Mouse (Mus musculus): ENCODE measurements around the gene Srbd1. TPM values are rescaled to one million over a fixed set of nuclear protein-coding genes. Genes with fewer than 3 reads are reported as not detected.

Gene Srbd1
- polyA plus RNA-seq, 1 experiment, result 2.9 TPM

DNA sequence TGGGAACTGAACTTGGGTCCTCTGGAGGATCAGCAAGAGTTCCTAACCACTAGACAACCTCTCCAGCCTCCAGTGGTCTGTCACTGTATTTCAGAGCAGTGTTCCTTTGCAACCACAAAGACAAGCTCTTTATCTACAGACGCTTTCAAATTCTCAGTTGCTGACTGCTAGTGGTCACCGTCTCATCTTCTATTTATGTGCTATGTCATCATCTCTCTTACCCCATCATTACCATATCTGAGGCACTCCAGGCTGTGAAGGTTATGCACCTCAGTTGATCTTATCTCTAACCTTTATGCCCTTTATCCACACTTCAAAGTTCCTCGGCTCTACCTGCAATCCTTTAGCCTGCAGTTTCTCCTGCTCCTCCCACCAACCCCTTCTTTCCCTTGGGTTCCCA lies 163.1 kb downstream of the Srbd1 start:
- WGBS, result 76% methylated on average over 3 of the region's 3 CpGs

DNA sequence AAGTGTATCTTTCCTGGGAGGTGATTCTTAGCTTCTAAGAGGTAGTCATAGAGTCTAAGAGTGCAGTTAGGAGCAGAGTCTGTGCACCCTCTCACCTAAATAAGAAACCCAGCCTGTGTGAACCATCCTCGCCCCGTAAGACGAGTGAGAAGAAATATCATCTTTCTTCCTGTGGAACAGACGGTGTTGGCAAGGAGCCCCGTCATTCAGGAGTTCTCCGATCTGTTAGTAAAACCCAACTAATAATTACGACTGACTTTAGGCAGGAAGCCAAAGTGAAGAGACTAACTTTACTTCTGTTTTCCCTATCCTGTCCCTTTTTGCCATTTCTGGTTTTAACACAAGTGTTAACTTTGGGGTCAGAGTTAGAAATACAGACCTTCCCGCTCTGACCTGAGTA lies 166.1 kb downstream of the Srbd1 start:
- DNase-seq, result no peak
- TF ChIP-seq CTCF (IDR thresholded peaks at IDR 0.05; ENCODE audit: insufficient read depth, low read length), result no peak
- TF ChIP-seq POLR2A (IDR thresholded peaks at IDR 0.05; ENCODE audit: borderline replicate concordance, extremely low read depth, low read depth, low read length), result no peak
- WGBS, result 49% methylated on average over 8 of the region's 8 CpGs

More for the DNA sequence above, 163.1 kb downstream of the Srbd1 start:
- no peak for TF ChIP-seq CTCF (IDR thresholded peaks at IDR 0.05; ENCODE audit: insufficient read depth, low read length)
- TF ChIP-seq POLR2A (IDR thresholded peaks at IDR 0.05; ENCODE audit: borderline replicate concordance, extremely low read depth, low read depth, low read length), result no peak
- no peak for DNase-seq
- no peaks in the 10 kb centered on the region for H3K4me1 ChIP-seq (ENCODE audit: control insufficient read depth, insufficient read depth, low read length)
- H3K4me3 ChIP-seq (replicated peaks; ENCODE audit: extremely low read depth, low read depth, low read length), result no peak overlapping the region

DNA sequence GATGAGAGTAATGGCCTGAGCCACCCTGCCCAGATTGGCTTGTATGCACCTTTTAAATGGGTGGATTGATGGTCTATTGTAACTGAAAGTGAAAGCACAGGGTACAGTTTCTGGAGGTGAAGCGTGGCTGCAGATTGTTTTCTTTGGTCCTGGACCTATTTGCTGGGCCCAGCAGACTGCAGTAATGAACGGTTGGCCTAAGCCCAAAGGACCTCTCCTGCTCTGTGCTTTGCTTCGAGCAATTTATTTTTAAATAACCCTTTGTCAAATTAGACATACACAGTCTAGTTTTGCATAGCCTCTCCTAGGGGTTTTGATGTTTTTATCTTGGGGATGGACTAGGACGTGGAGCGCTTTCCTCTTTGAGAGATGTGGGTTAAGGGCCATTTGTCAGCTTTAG lies 169.9 kb downstream of the Srbd1 start:
- WGBS, result 50% methylated on average over 5 of the region's 5 CpGs
- TF ChIP-seq POLR2A (IDR thresholded peaks at IDR 0.05; ENCODE audit: borderline replicate concordance, extremely low read depth, low read depth, low read length), result no peak
- Histone ChIP-seq H3K4me3 (replicated peaks; ENCODE audit: extremely low read depth, low read depth, low read length) (no peak overlapping the region), H3K4me1 (ENCODE audit: control insufficient read depth, insufficient read depth, low read length) (no peaks in the 10 kb centered on the region)
- DNase-seq, result no peak

More for the DNA sequence above, 166.1 kb downstream of the Srbd1 start:
- Histone ChIP-seq H3K4me3 (replicated peaks; ENCODE audit: extremely low read depth, low read depth, low read length) (no peak overlapping the region), H3K4me1 (ENCODE audit: control insufficient read depth, insufficient read depth, low read length) (no peaks in the 10 kb centered on the region)

DNA sequence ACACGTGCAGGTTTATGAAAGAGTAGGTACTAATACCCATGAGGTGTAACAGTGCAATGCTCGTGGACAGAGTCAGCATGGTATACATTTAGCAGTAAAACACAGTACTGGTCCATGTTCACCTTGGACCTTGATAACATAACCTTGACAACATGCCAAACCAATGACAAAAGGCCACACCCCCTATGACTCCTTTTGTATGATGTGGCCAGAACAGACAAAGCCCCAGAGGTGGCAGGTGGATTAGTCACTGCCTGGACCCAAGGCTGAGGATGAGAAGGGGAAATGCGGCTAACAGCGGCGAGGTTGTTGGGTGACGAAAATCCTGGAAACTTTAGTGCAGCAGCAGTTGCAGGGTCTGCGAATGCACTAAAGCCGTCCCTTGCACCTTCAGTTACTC lies 170.4 kb downstream of the Srbd1 start:
- DNase-seq, result no peak
- WGBS, result 88% methylated on average over 8 of the region's 8 CpGs
- TF ChIP-seq CTCF (IDR thresholded peaks at IDR 0.05; ENCODE audit: insufficient read depth, low read length) (no peak), POLR2A (IDR thresholded peaks at IDR 0.05; ENCODE audit: borderline replicate concordance, extremely low read depth, low read depth, low read length) (no peak)
- Histone ChIP-seq H3K4me3 (replicated peaks; ENCODE audit: extremely low read depth, low read depth, low read length) (no peak overlapping the region), H3K4me1 (ENCODE audit: control insufficient read depth, insufficient read depth, low read length) (no peaks in the 10 kb centered on the region)

DNA sequence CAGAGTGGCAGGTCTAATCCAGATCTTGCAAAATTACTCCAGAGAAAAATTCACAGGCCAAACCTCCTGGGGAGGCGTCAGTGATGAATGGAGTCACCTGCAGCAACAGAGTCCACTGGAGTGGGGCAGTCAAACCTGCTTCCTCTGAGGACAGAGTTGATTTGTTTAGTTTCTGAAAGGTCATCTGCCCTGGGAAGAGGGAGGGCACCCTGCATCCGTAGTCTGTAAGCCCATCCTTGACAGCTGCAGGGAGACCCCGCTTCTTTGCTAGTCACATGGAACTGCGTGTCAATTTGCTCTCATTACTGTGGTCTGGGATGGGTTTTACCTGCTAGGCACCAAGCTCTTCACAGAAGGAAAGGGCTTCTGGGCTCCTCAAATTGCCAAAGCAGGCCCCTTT lies 173.9 kb downstream of the Srbd1 start:
- WGBS, result 40% methylated on average over 4 of the region's 4 CpGs
- H3K4me1 ChIP-seq (ENCODE audit: control insufficient read depth, insufficient read depth, low read length), result no peaks in the 10 kb centered on the region
- DNase-seq, result no peak
- TF ChIP-seq CTCF (IDR thresholded peaks at IDR 0.05; ENCODE audit: insufficient read depth, low read length) (no peak), POLR2A (IDR thresholded peaks at IDR 0.05; ENCODE audit: borderline replicate concordance, extremely low read depth, low read depth, low read length) (no peak)
- no peak overlapping the region for H3K4me3 ChIP-seq (replicated peaks; ENCODE audit: extremely low read depth, low read depth, low read length)

DNA sequence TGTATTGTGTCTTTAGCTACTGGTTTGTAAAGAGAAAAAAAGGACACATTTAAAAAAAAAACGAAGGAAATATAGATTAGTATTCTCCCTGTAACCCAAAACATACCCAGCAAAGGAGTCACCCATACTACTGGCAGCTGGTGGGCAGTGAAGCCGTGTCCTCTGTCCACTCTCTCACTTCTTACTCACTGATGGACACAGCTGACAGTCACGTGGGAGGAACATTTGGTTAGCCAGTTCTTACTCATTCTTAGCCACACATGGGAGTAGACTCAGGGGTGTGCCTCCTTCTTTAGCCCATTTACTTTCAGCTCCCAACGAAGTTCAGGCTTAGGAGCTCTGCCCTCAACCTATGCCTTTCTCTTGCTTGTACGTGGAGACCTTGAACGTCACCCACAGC lies 183.3 kb downstream of the Srbd1 start:
- TF ChIP-seq CTCF (IDR thresholded peaks at IDR 0.05; ENCODE audit: insufficient read depth, low read length), result no peak
- no peak for TF ChIP-seq POLR2A (IDR thresholded peaks at IDR 0.05; ENCODE audit: borderline replicate concordance, extremely low read depth, low read depth, low read length)
- WGBS, result 62% methylated on average over 6 of the region's 6 CpGs
- Histone ChIP-seq H3K4me1 (ENCODE audit: control insufficient read depth, insufficient read depth, low read length) (no peaks in the 10 kb centered on the region), H3K4me3 (replicated peaks; ENCODE audit: extremely low read depth, low read depth, low read length) (no peak overlapping the region)
- DNase-seq, result no peak

DNA sequence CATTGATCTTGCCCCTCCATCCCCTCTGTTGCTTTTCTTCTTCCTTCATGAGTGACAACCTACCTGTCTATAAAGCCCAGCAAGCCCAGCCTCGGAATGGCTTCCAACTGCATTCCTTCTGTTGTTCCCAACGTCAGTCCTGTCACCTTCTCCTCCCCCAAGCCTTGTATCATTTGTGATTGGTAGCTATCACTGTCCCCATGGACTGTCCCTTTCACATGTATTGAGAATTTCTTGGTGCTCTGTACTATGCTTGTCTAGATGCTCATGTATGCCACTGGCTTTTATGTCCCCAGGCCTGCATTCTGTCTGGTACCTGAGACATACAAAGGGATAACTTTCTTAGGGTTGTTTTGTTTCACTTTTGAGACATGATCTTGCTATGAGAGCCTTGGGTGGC lies 193.2 kb downstream of the Srbd1 start:
- no peak overlapping the region for H3K4me3 ChIP-seq (replicated peaks; ENCODE audit: extremely low read depth, low read depth, low read length)
- no peaks in the 10 kb centered on the region for H3K4me1 ChIP-seq (ENCODE audit: control insufficient read depth, insufficient read depth, low read length)
- 66% methylated on average over 2 of the region's 2 CpGs for WGBS
- no peak for DNase-seq
- no peak for TF ChIP-seq CTCF (IDR thresholded peaks at IDR 0.05; ENCODE audit: insufficient read depth, low read length)
- no peak for TF ChIP-seq POLR2A (IDR thresholded peaks at IDR 0.05; ENCODE audit: borderline replicate concordance, extremely low read depth, low read depth, low read length)

DNA sequence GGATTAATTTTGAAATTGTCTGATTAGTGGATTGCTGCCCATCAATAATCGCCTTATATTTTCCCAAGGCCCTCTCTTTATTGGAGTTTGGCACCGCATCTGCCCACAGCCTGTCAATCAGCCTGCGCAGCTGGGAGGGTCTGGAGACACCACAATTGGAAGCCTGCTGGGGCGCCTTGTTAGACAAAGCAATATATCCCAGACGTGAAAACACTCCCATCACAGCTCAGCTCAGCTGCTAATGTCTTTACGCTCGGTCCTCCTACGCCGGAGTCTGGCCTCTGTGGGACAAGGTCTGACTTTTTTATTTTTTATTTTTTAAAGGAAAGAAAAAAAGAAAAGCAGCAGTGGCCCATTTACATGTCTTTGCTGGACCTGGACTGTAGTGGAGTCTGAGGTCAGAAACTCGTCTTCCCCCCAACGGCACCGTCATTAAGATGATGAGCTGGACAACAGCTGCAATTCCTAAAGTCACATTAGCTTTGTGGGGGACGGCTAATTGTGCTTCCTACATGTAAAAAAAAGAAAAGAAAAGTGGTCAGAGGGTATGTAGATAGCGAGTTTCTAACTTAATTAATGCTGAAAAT lies 195.0 kb downstream of the Srbd1 start:
- 61% methylated on average over 14 of the region's 14 CpGs for WGBS
- Histone ChIP-seq H3K4me1 (ENCODE audit: control insufficient read depth, insufficient read depth, low read length) (no peaks in the 10 kb centered on the region), H3K4me3 (replicated peaks; ENCODE audit: extremely low read depth, low read depth, low read length) (no peak overlapping the region)
- DNase-seq, result no peak
- TF ChIP-seq POLR2A (IDR thresholded peaks at IDR 0.05; ENCODE audit: borderline replicate concordance, extremely low read depth, low read depth, low read length) (no peak), CTCF (IDR thresholded peaks at IDR 0.05; ENCODE audit: insufficient read depth, low read length) (no peak)

DNA sequence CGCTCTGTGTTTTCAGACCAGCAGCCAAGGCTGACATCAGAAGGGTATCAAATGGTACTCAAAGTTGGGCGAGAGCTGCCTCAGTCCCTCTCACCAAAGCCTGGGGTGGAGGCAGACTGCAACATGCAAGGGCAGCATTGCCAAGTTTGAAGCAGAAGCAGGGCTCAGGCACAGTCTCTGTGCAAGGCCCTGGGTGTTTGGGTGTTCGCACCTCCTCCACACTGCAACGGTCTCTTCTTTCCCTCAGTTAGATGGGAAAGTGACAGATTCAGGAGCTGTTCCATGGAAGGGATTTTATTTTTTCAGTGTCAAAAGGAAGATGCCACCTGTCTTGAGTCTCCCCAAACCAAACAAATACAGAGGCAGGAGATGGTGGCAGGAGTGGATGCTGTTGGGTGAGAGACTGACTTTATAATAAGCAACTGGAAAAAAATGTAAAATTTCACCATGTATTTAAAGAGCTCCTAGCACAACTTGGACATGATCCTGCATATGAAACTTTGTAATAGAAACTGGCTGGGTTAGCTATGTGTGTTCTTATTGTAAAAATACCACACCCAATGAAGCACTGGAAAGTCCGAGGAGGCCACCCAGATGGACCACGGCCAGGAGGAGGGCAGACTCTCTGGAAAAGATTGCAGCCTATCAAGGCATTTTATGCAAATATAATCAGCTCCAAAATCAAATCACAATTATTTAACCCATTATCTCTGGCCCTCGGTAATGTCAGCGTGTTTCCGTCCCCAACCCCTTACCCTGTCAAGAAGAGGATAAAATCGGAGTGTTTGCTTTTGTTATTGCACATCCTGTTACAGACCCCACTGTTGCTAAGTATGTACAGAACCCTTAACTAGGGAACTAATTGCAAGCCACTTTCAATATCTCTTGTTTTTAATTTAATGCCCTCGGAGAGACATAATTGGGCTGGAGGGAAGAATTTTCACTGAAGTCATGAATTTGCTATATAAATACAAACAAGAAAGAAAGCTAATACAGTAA lies 195.8 kb downstream of the Srbd1 start:
- WGBS, result 47% methylated on average over 11 of the region's 11 CpGs
- TF ChIP-seq CTCF (IDR thresholded peaks at IDR 0.05; ENCODE audit: insufficient read depth, low read length), result no peak
- no peak for TF ChIP-seq POLR2A (IDR thresholded peaks at IDR 0.05; ENCODE audit: borderline replicate concordance, extremely low read depth, low read depth, low read length)
- no peak for DNase-seq

DNA sequence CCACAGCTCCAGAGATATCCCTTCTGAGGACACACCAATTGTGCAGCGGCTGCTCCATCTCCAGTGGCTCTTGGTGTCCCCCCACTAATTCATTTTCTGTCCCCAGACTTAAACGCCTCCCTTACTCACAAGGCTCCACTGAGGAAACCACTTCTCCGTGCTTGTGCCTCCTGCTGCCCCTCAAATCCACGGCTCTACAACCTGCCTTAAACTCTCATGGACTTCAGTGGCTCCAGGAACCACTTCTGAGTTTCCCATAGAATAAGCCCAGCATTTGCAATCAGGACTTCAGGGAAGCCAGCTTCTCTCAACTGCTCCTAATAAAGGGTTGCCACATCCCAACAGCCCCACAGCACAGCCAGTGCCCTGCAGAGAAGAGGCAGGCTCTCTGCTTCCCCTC lies 200.2 kb downstream of the Srbd1 start:
- TF ChIP-seq CTCF (IDR thresholded peaks at IDR 0.05; ENCODE audit: insufficient read depth, low read length) (no peak), POLR2A (IDR thresholded peaks at IDR 0.05; ENCODE audit: borderline replicate concordance, extremely low read depth, low read depth, low read length) (no peak)
- Histone ChIP-seq H3K4me1 (ENCODE audit: control insufficient read depth, insufficient read depth, low read length) (no peaks in the 10 kb centered on the region), H3K4me3 (replicated peaks; ENCODE audit: extremely low read depth, low read depth, low read length) (no peak overlapping the region)
- WGBS, result 77% methylated on average over 4 of the region's 4 CpGs
- DNase-seq, result no peak

More for the DNA sequence above, 195.8 kb downstream of the Srbd1 start:
- Histone ChIP-seq H3K4me3 (replicated peaks; ENCODE audit: extremely low read depth, low read depth, low read length) (no peak overlapping the region), H3K4me1 (ENCODE audit: control insufficient read depth, insufficient read depth, low read length) (no peaks in the 10 kb centered on the region)
